Mouse (Mus musculus): ENCODE measurements around the gene Cdk4. TPM values are rescaled to one million over a fixed set of nuclear protein-coding genes. Genes with fewer than 3 reads are reported as not detected.

Gene Cdk4
- polyA plus RNA-seq, 1 experiment = 619 TPM

- H3K9ac ChIP-seq (ENCODE audit: low read depth, poor library complexity, severe bottlenecking) = no peak overlapping the region
- H3K27ac ChIP-seq (ENCODE audit: insufficient read depth, low read length) = no peak overlapping the region
- H3K36me3 ChIP-seq (ENCODE audit: control insufficient read depth, insufficient read depth, low read length, poor library complexity, severe bottlenecking) = peaks cover 4% of the 10 kb centered on the region
- no peaks in the 10 kb centered on the region for H3K9me3 ChIP-seq (replicated peaks; ENCODE audit: control insufficient read depth, insufficient read depth, low read length, poor library complexity, severe bottlenecking)
- H3K4me3 ChIP-seq (ENCODE audit: low read depth, low read length) = no peak overlapping the region
- TF ChIP-seq EP300 (IDR thresholded peaks at IDR 0.05; ENCODE audit: insufficient read depth, low read depth, low read length) = no peak
- no peak for TF ChIP-seq CTCF (IDR thresholded peaks at IDR 0.05; ENCODE audit: low read depth, low read length)
- TF ChIP-seq POLR2A (IDR thresholded peaks at IDR 0.05; ENCODE audit: insufficient read depth, low read length) = no peak
- no peaks in the 10 kb centered on the region for H3K27me3 ChIP-seq (ENCODE audit: control insufficient read depth, insufficient read depth, low read length, poor library complexity, severe bottlenecking)
- no peaks in the 10 kb centered on the region for H3K4me1 ChIP-seq (ENCODE audit: control insufficient read depth, insufficient read depth, low read length)
Measured at GRCm38 (mm10) chr10:127115068-127115467, 51.7 kb downstream of the Cdk4 start.

Other genes starting within 250 kb of the Cdk4 start
- gene Atp23, start 162.2 kb upstream of the Cdk4 start, polyA plus RNA-seq (2011; ENCODE audit: insufficient read depth, insufficient read length, low read depth, missing spikeins) = 10.2 and 14.3 TPM in 2 replicates
- gene Ctdsp2, start 84.8 kb upstream of the Cdk4 start, polyA plus RNA-seq (2011; ENCODE audit: insufficient read depth, insufficient read length, low read depth, missing spikeins) = 60.9 and 62.0 TPM in 2 replicates
- 0.19 and 0.78 TPM in 2 replicates for gene Avil, start 62.8 kb upstream of the Cdk4 start, polyA plus RNA-seq (2011; ENCODE audit: insufficient read depth, insufficient read length, low read depth, missing spikeins)
- gene Tsfm, start 32.7 kb upstream of the Cdk4 start, polyA plus RNA-seq (2011; ENCODE audit: insufficient read depth, insufficient read length, low read depth, missing spikeins) = 40.6 and 47.9 TPM in 2 replicates
- 20.2 and 22.8 TPM in 2 replicates for gene Mettl1, start 22.1 kb upstream of the Cdk4 start, polyA plus RNA-seq (2011; ENCODE audit: insufficient read depth, insufficient read length, low read depth, missing spikeins)
- gene Eef1akmt3, start 22.0 kb upstream of the Cdk4 start, polyA plus RNA-seq (2011; ENCODE audit: insufficient read depth, insufficient read length, low read depth, missing spikeins) = 0.41 and 0.51 TPM in 2 replicates
- gene Cyp27b1, start 15.3 kb upstream of the Cdk4 start, polyA plus RNA-seq (2011; ENCODE audit: insufficient read depth, insufficient read length, low read depth, missing spikeins) = 0.42 TPM in 1 of 2 replicates, not detected in the other
- gene March9, start 3.4 kb upstream of the Cdk4 start, polyA plus RNA-seq (2011; ENCODE audit: insufficient read depth, insufficient read length, low read depth, missing spikeins) = 8.8 and 9.5 TPM in 2 replicates
- gene Tspan31, start 6.7 kb downstream of the Cdk4 start, polyA plus RNA-seq (2011; ENCODE audit: insufficient read depth, insufficient read length, low read depth, missing spikeins) = 71.0 and 75.9 TPM in 2 replicates
- 0.72 and 0.85 TPM in 2 replicates for gene Agap2, start 11.8 kb downstream of the Cdk4 start, polyA plus RNA-seq (2011; ENCODE audit: insufficient read depth, insufficient read length, low read depth, missing spikeins)
- 14.1 and 16.7 TPM in 2 replicates for gene Os9, start 57.6 kb downstream of the Cdk4 start, polyA plus RNA-seq (2011; ENCODE audit: insufficient read depth, insufficient read length, low read depth, missing spikeins)
- 7.7 and 9.5 TPM in 2 replicates for gene B4galnt1, start 101.7 kb downstream of the Cdk4 start, polyA plus RNA-seq (2011; ENCODE audit: insufficient read depth, insufficient read length, low read depth, missing spikeins)
- 24.6 and 35.2 TPM in 2 replicates for gene Slc26a10, start 117.1 kb downstream of the Cdk4 start, polyA plus RNA-seq (2011; ENCODE audit: insufficient read depth, insufficient read length, low read depth, missing spikeins)
- 50.9 and 54.3 TPM in 2 replicates for gene Arhgef25, start 126.5 kb downstream of the Cdk4 start, polyA plus RNA-seq (2011; ENCODE audit: insufficient read depth, insufficient read length, low read depth, missing spikeins)
- gene Dtx3, start 132.2 kb downstream of the Cdk4 start, polyA plus RNA-seq (2011; ENCODE audit: insufficient read depth, insufficient read length, low read depth, missing spikeins) = 49.8 and 50.8 TPM in 2 replicates
- 36.7 and 39.2 TPM in 2 replicates for gene Pip4k2c, start 148.1 kb downstream of the Cdk4 start, polyA plus RNA-seq (2011; ENCODE audit: insufficient read depth, insufficient read length, low read depth, missing spikeins)
- 7.3 and 8.0 TPM in 2 replicates for gene Kif5a, start 199.8 kb downstream of the Cdk4 start, polyA plus RNA-seq (2011; ENCODE audit: insufficient read depth, insufficient read length, low read depth, missing spikeins)
- gene Dctn2, start 202.8 kb downstream of the Cdk4 start, polyA plus RNA-seq (2011; ENCODE audit: insufficient read depth, insufficient read length, low read depth, missing spikeins) = 124 and 125 TPM in 2 replicates
- gene Mbd6, start 225.5 kb downstream of the Cdk4 start, polyA plus RNA-seq (2011; ENCODE audit: insufficient read depth, insufficient read length, low read depth, missing spikeins) = 26.2 and 26.7 TPM in 2 replicates
- 129 and 136 TPM in 2 replicates for gene Mars, start 248.3 kb downstream of the Cdk4 start, polyA plus RNA-seq (2011; ENCODE audit: insufficient read depth, insufficient read length, low read depth, missing spikeins)